Mouse (Mus musculus): ENCODE measurements around the gene Cnih2.
"Not testable (repeated sequence)": the region's sequence is repeated elsewhere in the genome, so short reads cannot be mapped to it uniquely, and the experiment has no call there.

Cnih2 gene

GRCm38 (mm10) chr19:5093481-5094242 lies 4.7 kb downstream of the Cnih2 start:
- peak; percentile 27 for DNase-seq

- DNase-seq = peak; percentile 14
Observed at GRCm38 (mm10) chr19:5092083-5092482, 6.2 kb downstream of the Cnih2 start.

GRCm38 (mm10) chr19:5089324-5089723 lies 9.0 kb downstream of the Cnih2 start:
- DNase-seq = peak; percentile 7

GRCm38 (mm10) chr19:5087884-5088728 lies 10.2 kb downstream of the Cnih2 start, which contains the start of gene Yif1a:
Gene Yif1a, plus strand, starts transcription at chr19:5088538.
- peak; percentile 97 for DNase-seq

- not testable (repeated sequence) for DNase-seq
Observed at GRCm38 (mm10) chr19:5086533-5086932, 11.8 kb downstream of the Cnih2 start.

- DNase-seq = peak; percentile 60
Observed at GRCm38 (mm10) chr19:5085145-5085863, 13.0 kb downstream of the Cnih2 start, which contains the start of gene Tmem151a. Gene Tmem151a, minus strand, starts transcription at chr19:5085531.

- no peak for DNase-seq
Observed at GRCm38 (mm10) chr19:5084834-5085144, 13.5 kb downstream of the Cnih2 start.

GRCm38 (mm10) chr19:5083961-5084833 lies 14.1 kb downstream of the Cnih2 start:
- no peak for DNase-seq

- no peak for DNase-seq
Observed at GRCm38 (mm10) chr19:5082596-5082995, 15.7 kb downstream of the Cnih2 start.

- no peak for DNase-seq
Observed at GRCm38 (mm10) chr19:5082005-5082404, 16.3 kb downstream of the Cnih2 start.

GRCm38 (mm10) chr19:5079279-5079678 lies 19.0 kb downstream of the Cnih2 start:
- DNase-seq = no peak

- DNase-seq = no peak
Observed at GRCm38 (mm10) chr19:5073518-5073917, 24.8 kb downstream of the Cnih2 start.

- peak; percentile 84 for DNase-seq
Observed at GRCm38 (mm10) chr19:5073028-5073427, 25.3 kb downstream of the Cnih2 start.

GRCm38 (mm10) chr19:5072389-5073019 lies 25.8 kb downstream of the Cnih2 start:
- peak; percentile 57 for DNase-seq

GRCm38 (mm10) chr19:5071545-5072369 lies 26.6 kb downstream of the Cnih2 start:
- DNase-seq = peak; percentile 87

- DNase-seq = no peak
Observed at GRCm38 (mm10) chr19:5071077-5071476, 27.2 kb downstream of the Cnih2 start.

- no peak for DNase-seq
Observed at GRCm38 (mm10) chr19:5069978-5070377, 28.3 kb downstream of the Cnih2 start.

- no peak for DNase-seq
Observed at GRCm38 (mm10) chr19:5069486-5069885, 28.8 kb downstream of the Cnih2 start.

GRCm38 (mm10) chr19:5068570-5069234 lies 29.6 kb downstream of the Cnih2 start:
- DNase-seq = peak; percentile 62

Data from kidney, postnatal 10 days (tissue).